Mouse (Mus musculus): Measurements from ENCODE around the gene Pgpep1. TPM values are rescaled to one million over a fixed set of nuclear protein-coding genes. Genes with fewer than 3 reads are reported as not detected.
A peak's percentile ranks its signal among the peaks of the same experiment; 100 is the strongest.

Pgpep1 gene
- polyA plus RNA-seq (2015; fragmentation: Nextera tagmentation; extraction: Ambion mirVana) = 50.5 and 63.1 TPM in 2 replicates

DNA sequence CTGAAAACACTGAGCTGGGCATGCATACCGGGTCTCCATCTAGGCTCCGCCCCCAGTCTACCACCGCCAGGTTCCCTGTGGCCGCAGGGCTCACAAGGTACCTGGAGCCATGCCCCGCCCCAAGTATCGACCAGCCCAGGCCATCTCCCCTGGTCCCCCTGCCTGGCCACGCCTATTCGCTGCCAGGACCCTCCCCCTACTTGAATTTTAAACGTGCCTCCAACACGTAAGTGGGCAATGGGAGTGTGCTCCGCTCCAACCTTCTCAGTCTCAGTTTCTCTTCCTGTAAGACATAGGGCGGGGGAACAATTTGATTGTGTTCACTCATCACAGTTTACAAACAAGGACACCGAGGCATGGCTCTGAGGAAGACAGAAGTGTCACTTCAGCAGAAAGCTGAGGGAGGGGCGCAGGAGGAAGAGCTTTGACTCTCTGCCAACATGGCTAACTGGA lies at the start of gene Pgpep1:
Gene Pgpep1, minus strand, starts transcription at position 116 of the 453 bp plus-strand sequence.
- H3K9me3 ChIP-seq = no peaks in the 10 kb centered on the region
- WGBS = 3% methylated on average over 14 of the region's 14 CpGs
- peak within 1 kb of the TSS; percentile 93 for H3K4me2 ChIP-seq
- peak within 1 kb of the TSS; percentile 83 for H3K27ac ChIP-seq
- ATAC-seq (ENCODE audit: insufficient number of reproducible peaks, insufficient read depth, low FRiP score, low TSS enrichment, low read depth) = peak; percentile 44
- H3K4me1 ChIP-seq = peaks cover 27% of the 10 kb centered on the region
- H3K4me3 ChIP-seq = peak within 1 kb of the TSS; percentile 80
- H3K9ac ChIP-seq = peak within 1 kb of the TSS; percentile 88
- H3K36me3 ChIP-seq = peaks cover 25% of the 10 kb centered on the region
- no peaks in the 10 kb centered on the region for H3K27me3 ChIP-seq

DNA sequence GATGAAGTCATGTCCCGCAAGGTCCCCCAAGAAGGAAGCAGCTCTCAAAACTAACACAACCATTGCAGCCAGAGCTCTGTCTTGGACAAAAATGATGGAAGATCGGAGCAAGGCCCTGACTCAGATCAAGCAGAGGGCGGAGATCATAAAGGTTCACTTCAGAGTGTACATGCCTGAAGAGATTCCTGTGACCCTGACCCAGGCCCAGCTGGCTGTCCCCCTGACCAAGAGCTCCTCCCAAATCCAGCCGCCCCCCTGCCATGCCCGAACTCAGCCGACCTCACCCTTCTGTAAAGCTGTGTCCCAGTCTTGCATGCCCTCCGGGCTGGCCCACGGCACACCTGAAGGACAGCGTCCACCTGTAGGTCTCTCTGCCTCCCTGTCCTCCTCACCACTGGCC lies 49.6 kb upstream of the Pgpep1 start:
- ATAC-seq (ENCODE audit: insufficient number of reproducible peaks, insufficient read depth, low FRiP score, low TSS enrichment, low read depth) = no peak
- no peaks in the 10 kb centered on the region for H3K9me3 ChIP-seq
- H3K27ac ChIP-seq = no peak overlapping the region
- H3K4me2 ChIP-seq = no peak overlapping the region
- H3K4me3 ChIP-seq = no peak overlapping the region
- H3K9ac ChIP-seq = no peak overlapping the region
- no peaks in the 10 kb centered on the region for H3K27me3 ChIP-seq
- 93% methylated on average over 9 of the region's 9 CpGs for WGBS
- no peaks in the 10 kb centered on the region for H3K4me1 ChIP-seq
- no peaks in the 10 kb centered on the region for H3K36me3 ChIP-seq

GRCm38 (mm10) chr8:70708281-70708680 lies 48.1 kb upstream of the Pgpep1 start:
- Histone ChIP-seq H3K9ac (no peak overlapping the region), H3K27ac (no peak overlapping the region), H3K27me3 (no peaks in the 10 kb centered on the region), H3K4me3 (no peak overlapping the region), H3K4me2 (no peak overlapping the region), H3K4me1 (no peaks in the 10 kb centered on the region), H3K36me3 (peaks cover 8% of the 10 kb centered on the region), H3K9me3 (no peaks in the 10 kb centered on the region)
- no peak for ATAC-seq (ENCODE audit: insufficient number of reproducible peaks, insufficient read depth, low FRiP score, low TSS enrichment, low read depth)
- 88% methylated on average over 14 of the region's 14 CpGs for WGBS

GRCm38 (mm10) chr8:70703287-70703686 lies 43.1 kb upstream of the Pgpep1 start, which contains the start of gene Iqcn:
Gene Iqcn, plus strand, starts transcription at chr8:70703457.
- Histone ChIP-seq H3K4me1 (peaks cover 21% of the 10 kb centered on the region), H3K4me2 (peak within 1 kb of the TSS; percentile 7; the same call in 1 of the 2 replicates), H3K4me3 (no peak within 1 kb of the TSS), H3K9me3 (no peaks in the 10 kb centered on the region), H3K9ac (peak within 1 kb of the TSS; percentile 49; the same call in 1 of the 2 replicates), H3K27ac (no peak within 1 kb of the TSS; the same call in 1 of the 2 replicates), H3K27me3 (no peaks in the 10 kb centered on the region), H3K36me3 (peaks cover 23% of the 10 kb centered on the region)
- 92% methylated on average over 3 of the region's 3 CpGs for WGBS
- ATAC-seq (ENCODE audit: insufficient number of reproducible peaks, insufficient read depth, low FRiP score, low TSS enrichment, low read depth) = no peak

- Histone ChIP-seq H3K36me3 (peaks cover 23% of the 10 kb centered on the region), H3K9me3 (no peaks in the 10 kb centered on the region), H3K4me1 (peaks cover 26% of the 10 kb centered on the region), H3K27ac (no peak overlapping the region; the same call in 1 of the 2 replicates), H3K4me2 (0 out of 2 replicates have a peak overlapping the region, but pooled peaks have one; percentile 7), H3K9ac (peak overlapping the region; percentile 49; the same call in 1 of the 2 replicates), H3K27me3 (no peaks in the 10 kb centered on the region), H3K4me3 (no peak overlapping the region)
- 78% methylated on average over 3 of the region's 3 CpGs for WGBS
- no peak for ATAC-seq (ENCODE audit: insufficient number of reproducible peaks, insufficient read depth, low FRiP score, low TSS enrichment, low read depth)
These were observed 42.6 kb upstream of the Pgpep1 start for GRCm38 (mm10) chr8:70702842-70703182.

- peaks cover 32% of the 10 kb centered on the region for H3K4me1 ChIP-seq
- H3K27ac ChIP-seq = no peak overlapping the region; the same call in 1 of the 2 replicates
- no peaks in the 10 kb centered on the region for H3K27me3 ChIP-seq
- peak overlapping the region; percentile 49; the same call in 1 of the 2 replicates for H3K9ac ChIP-seq
- no peaks in the 10 kb centered on the region for H3K9me3 ChIP-seq
- peak overlapping the region; percentile 60 for H3K4me2 ChIP-seq
- ATAC-seq (ENCODE audit: insufficient number of reproducible peaks, insufficient read depth, low FRiP score, low TSS enrichment, low read depth) = no peak
- WGBS = 82% methylated on average over 2 of the region's 2 CpGs
- no peak overlapping the region for H3K4me3 ChIP-seq
- H3K36me3 ChIP-seq = peaks cover 23% of the 10 kb centered on the region
These were observed 42.0 kb upstream of the Pgpep1 start for GRCm38 (mm10) chr8:70701982-70702841.

GRCm38 (mm10) chr8:70701048-70701981 lies 41.1 kb upstream of the Pgpep1 start:
- H3K4me1 ChIP-seq = peaks cover 41% of the 10 kb centered on the region
- peaks cover 23% of the 10 kb centered on the region for H3K36me3 ChIP-seq
- H3K9me3 ChIP-seq = no peaks in the 10 kb centered on the region
- H3K9ac ChIP-seq = peak overlapping the region; percentile 98
- peak overlapping the region; percentile 60 for H3K4me2 ChIP-seq
- H3K4me3 ChIP-seq = peak overlapping the region; percentile 74
- no peaks in the 10 kb centered on the region for H3K27me3 ChIP-seq
- WGBS = 51% methylated on average over 10 of the region's 10 CpGs
- H3K27ac ChIP-seq = peak overlapping the region; percentile 99
- ATAC-seq (ENCODE audit: insufficient number of reproducible peaks, insufficient read depth, low FRiP score, low TSS enrichment, low read depth) = no peak

DNA sequence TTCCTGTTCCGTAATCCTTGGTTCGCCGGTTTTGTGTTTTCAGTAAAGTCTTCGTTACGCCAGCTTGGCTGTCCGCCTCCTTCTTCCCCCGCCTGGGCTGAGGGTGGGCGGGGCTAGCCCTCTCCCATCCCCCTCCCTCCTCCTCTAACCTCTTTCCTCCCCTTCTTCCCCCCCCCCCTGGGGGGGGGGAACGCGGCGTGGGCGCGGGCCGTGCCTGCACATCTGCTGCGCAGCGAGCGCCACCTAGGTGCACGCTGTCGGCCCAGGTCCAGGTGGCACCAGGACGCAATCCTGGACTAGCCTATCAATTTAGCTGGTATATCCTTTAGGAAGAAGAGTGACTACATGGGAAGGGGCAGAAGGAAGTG lies 40.4 kb upstream of the Pgpep1 start:
- Histone ChIP-seq H3K36me3 (peaks cover 23% of the 10 kb centered on the region), H3K4me1 (peaks cover 49% of the 10 kb centered on the region), H3K27ac (peak overlapping the region; percentile 99), H3K4me2 (peak overlapping the region; percentile 60), H3K9ac (peak overlapping the region; percentile 98), H3K27me3 (no peaks in the 10 kb centered on the region), H3K4me3 (peak overlapping the region; percentile 74), H3K9me3 (no peaks in the 10 kb centered on the region)
- WGBS = under 1% methylated on average over 20 of the region's 20 CpGs
- ATAC-seq (ENCODE audit: insufficient number of reproducible peaks, insufficient read depth, low FRiP score, low TSS enrichment, low read depth) = 0 out of 2 replicates have a peak, but pooled peaks have one; percentile 6

- H3K9me3 ChIP-seq = no peaks in the 10 kb centered on the region
- peaks cover 23% of the 10 kb centered on the region for H3K36me3 ChIP-seq
- H3K27me3 ChIP-seq = no peaks in the 10 kb centered on the region
- WGBS = under 1% methylated on average over 59 of the region's 59 CpGs
- peak overlapping the region; percentile 98 for H3K9ac ChIP-seq
- H3K4me3 ChIP-seq = peak overlapping the region; percentile 74
- H3K4me2 ChIP-seq = peak overlapping the region; percentile 60
- ATAC-seq (ENCODE audit: insufficient number of reproducible peaks, insufficient read depth, low FRiP score, low TSS enrichment, low read depth) = no peak
- H3K27ac ChIP-seq = peak overlapping the region; percentile 99
- H3K4me1 ChIP-seq = peaks cover 54% of the 10 kb centered on the region
These were observed 39.8 kb upstream of the Pgpep1 start for GRCm38 (mm10) chr8:70699834-70700554.

- ATAC-seq (ENCODE audit: insufficient number of reproducible peaks, insufficient read depth, low FRiP score, low TSS enrichment, low read depth) = no peak
- WGBS = under 1% methylated on average over 87 of the region's 89 CpGs
- peak overlapping the region; percentile 74 for H3K4me3 ChIP-seq
- peak overlapping the region; percentile 98 for H3K9ac ChIP-seq
- H3K36me3 ChIP-seq = peaks cover 23% of the 10 kb centered on the region
- H3K27me3 ChIP-seq = no peaks in the 10 kb centered on the region
- peak overlapping the region; percentile 60 for H3K4me2 ChIP-seq
- peaks cover 55% of the 10 kb centered on the region for H3K4me1 ChIP-seq
- H3K9me3 ChIP-seq = no peaks in the 10 kb centered on the region
- peak overlapping the region; percentile 99 for H3K27ac ChIP-seq
These were observed 39.1 kb upstream of the Pgpep1 start for GRCm38 (mm10) chr8:70699116-70699833.

Data from embryonic facial prominence, embryonic 13.5 days (tissue).